Mouse (Mus musculus): ENCODE measurements at regions not wholly inside any gene's neighbourhood (a gene's known extent, or its start where the extent isn't known, plus 50 kb on each side); places are given as distances from the start of the nearest gene placed in this dataset.

DNA sequence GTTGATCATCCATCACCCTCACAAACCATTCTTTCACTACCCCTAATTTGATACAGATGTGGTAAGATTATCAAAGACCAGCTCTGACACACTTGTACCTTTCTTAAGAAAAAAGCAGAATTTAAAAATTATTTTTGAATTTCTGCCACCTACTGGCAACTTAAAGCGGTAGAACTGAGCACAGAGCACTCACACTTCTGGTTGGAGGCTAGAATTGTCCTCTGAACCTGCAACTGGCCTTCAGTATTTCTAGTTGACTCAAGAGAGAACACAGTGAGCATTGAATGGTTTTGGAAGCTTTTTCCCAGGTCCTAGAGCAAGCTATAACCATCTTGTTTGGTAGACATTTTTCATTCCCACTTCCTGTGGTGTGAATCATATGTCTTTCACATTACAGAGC lies 135.0 kb upstream of the Bdnf start:
- TF ChIP-seq CTCF (IDR thresholded peaks at IDR 0.05; ENCODE audit: borderline replicate concordance, insufficient read depth, low read depth, low read length) (no peak), POLR2A (IDR thresholded peaks at IDR 0.05; ENCODE audit: borderline replicate concordance, insufficient read depth, low read length) (no peak)

All from cerebellum, adult 2 months (tissue).